Mouse (Mus musculus): Measurements from ENCODE around the gene Vps45. TPM values are rescaled to one million over a fixed set of nuclear protein-coding genes. Genes with fewer than 3 reads are reported as not detected.
A peak's percentile ranks its signal among the peaks of the same experiment; 100 is the strongest.
"Not testable (repeated sequence)": the region's sequence is repeated elsewhere in the genome, so short reads cannot be mapped to it uniquely, and the experiment has no call there.

Gene Vps45
- total RNA-seq, 2 experiments from 2014 or later = 19.6 to 19.8 TPM

- DNase-seq (ENCODE audit: low spot score) = no peak
Observed at GRCm38 (mm10) chr3:96078711-96079110, 20.4 kb upstream of the Vps45 start.

DNA sequence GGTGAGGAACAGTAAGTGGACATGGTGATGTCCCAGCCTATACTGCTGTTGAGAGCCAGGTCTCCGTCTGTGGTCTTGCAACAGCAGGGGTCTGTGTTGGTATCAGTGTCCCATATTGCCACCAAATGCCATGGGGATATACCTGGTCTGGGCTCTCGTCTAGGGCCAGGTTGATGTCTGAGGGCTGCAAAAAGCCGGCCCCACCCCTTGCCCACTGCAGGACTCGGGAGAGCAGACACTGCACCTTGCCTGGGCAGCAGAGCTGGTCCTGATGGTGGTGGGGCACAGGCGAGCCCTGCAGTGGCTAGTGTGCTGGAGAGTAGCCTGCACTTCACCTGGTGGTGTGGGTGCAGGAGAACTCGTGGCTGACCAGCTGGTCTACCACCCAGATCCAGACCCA lies 19.8 kb upstream of the Vps45 start:
- no peak for DNase-seq (ENCODE audit: low spot score)

DNA sequence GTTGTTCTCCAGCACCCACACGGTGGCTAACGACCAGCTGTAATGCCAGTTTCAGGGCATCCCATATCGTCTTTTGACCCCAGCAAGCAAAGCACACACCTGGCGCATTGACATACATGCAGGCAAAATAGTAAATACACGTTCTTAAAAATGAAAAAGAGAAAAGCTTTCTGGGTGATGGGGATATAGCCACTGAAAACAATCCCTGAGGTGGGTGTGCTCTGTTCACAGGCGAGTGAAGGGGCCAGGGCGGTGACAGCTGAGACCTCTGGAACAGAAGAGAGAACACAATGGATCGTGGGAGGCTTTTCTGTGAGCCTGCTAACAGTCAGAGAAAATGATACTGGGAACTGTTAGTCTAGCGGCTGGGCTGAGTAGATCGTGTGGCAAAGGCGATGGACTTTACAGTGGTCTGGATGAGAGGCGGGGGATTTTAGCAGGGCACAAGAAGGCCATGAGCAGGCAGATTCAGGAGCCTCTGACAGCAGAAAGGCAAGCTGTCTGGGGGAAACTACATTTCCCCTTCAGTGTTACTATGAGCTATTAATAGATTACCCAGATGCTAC lies 14.7 kb upstream of the Vps45 start:
- DNase-seq (ENCODE audit: low spot score) = no peak

- no peak for DNase-seq (ENCODE audit: low spot score)
Observed at GRCm38 (mm10) chr3:96070241-96070640, 12.0 kb upstream of the Vps45 start.

DNA sequence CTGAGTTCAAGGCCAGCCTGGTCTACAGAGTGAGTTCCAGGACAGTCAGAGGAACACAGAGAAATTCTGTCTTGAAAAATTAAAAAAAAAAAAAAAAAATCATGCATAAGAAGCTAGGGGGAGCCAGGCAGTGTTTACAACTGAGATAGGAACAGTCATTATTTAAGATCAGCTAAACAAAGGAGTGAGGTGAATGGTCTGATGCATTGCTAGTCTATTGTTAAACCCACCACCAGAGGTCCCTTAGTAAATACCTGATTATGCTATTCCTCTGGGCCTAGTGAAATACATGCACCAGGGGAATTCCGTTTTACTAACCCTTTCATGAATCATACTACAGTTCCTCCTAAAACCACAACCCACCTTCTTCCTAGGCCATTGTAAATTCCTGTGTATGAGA lies 11.3 kb upstream of the Vps45 start:
- no peak for DNase-seq (ENCODE audit: low spot score)

DNA sequence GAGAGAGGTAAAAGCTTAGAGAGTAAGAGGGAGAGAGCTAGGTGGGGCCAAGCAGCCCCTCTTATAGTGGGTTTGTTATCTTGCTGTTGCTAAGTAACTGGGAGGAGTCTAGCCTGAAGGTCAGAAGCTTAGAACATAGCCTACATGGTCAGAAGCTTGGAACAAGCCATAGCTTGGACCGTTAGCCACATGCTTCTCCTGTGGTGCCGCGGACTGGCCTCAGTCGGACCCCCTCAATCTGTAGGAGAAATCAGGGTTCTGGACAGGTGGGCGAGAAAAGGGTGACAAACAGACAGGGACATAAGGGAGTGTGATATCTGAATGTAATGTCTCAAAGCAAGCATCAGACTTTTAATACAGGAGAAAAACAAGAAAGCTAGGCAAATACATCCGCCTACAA lies 10.8 kb upstream of the Vps45 start:
- DNase-seq (ENCODE audit: low spot score) = no peak

- DNase-seq (ENCODE audit: low spot score) = no peak
Observed at GRCm38 (mm10) chr3:96066741-96067140, 8.5 kb upstream of the Vps45 start.

- peak; percentile 85 for DNase-seq (ENCODE audit: low spot score)
Observed at GRCm38 (mm10) chr3:96065754-96066375, 7.6 kb upstream of the Vps45 start.

DNA sequence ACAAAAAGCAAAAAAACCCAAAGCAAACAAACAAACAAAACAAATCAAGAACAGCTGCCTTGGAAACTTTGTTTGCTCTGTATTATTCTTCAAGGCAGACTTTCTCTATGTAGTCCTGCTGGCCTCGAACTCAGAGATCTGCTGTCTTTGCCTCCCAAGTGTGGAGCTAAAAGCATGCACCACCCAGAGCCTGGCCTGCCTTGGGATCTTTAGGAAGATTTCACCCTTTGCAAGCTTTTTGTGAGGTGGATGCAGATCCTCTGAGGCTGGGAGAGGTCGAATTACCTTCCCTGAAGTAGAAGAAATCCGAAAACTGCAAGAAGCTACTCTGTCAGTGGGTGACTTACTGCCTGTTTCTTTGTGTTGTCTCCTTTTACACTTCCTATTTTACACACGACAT lies 6.9 kb upstream of the Vps45 start:
- DNase-seq (ENCODE audit: low spot score) = no peak

- no peak for DNase-seq (ENCODE audit: low spot score)
Observed at GRCm38 (mm10) chr3:96064217-96064616, 6.0 kb upstream of the Vps45 start.

DNA sequence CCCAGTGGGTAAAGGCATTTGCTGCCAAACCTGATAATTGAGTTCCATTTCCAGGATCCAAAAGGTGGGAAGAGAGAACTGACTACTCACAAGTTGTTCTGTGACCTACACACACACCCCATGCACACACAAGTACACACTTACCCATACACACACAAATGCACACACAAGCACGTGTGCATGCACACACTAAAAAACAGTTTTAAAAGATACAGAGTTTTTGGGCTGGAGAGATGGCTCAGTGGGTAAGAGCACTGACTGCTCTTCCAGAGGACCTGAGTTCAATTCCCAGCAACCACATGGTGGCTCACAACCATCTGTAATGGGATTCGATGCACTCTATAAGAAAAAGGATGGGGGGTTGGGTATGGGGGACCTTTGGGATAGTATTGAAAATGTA lies 5.0 kb upstream of the Vps45 start:
- no peak for DNase-seq (ENCODE audit: low spot score)

DNA sequence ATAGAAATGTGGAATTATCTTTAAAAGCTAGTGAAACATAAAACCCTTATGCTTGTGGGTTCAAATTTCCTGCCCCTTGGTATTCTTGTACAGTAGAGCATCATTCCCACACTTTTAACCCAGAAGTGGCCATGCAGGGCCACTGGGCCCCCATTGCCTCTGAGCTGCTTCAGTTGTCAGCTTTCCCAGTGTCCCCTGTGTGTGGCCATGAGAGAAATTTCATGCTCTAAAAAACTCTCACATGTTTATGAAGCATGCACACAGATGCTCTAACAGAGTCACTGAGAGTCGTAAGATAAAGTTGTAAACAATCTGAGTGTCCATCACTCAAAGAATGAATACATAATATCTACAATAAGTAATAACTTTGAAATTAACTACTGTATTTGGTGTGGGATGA lies 1.9 kb upstream of the Vps45 start:
- DNase-seq (ENCODE audit: low spot score) = no peak

- DNase-seq (ENCODE audit: low spot score) = peak; percentile 88
Observed at GRCm38 (mm10) chr3:96057747-96058204, 490 bp downstream of the Vps45 start.

GRCm38 (mm10) chr3:96056031-96056430 lies 2.2 kb downstream of the Vps45 start:
- no peak for DNase-seq (ENCODE audit: low spot score)

- no peak for DNase-seq (ENCODE audit: low spot score)
Observed at GRCm38 (mm10) chr3:96055294-96055693, 3.0 kb downstream of the Vps45 start.

DNA sequence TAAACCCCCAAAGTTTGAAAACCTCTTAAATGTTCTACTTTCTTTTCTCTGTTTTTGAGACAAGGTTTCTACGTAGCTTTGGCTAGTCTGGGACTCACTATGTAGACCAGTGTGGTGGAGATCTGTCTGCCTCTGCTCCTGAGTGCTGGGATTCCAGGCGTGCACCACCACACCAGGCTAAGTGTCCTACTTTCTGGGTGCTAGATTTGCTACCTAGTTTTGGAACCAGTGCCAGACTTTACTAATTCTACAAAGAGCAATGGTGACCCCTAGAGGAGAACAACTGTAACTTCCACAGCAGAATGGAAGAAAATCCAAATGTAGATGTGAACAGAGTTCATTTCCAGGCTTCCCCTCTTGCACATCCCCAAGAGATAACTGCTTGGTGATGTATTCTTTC lies 6.4 kb downstream of the Vps45 start:
- DNase-seq (ENCODE audit: low spot score) = peak; percentile 51

DNA sequence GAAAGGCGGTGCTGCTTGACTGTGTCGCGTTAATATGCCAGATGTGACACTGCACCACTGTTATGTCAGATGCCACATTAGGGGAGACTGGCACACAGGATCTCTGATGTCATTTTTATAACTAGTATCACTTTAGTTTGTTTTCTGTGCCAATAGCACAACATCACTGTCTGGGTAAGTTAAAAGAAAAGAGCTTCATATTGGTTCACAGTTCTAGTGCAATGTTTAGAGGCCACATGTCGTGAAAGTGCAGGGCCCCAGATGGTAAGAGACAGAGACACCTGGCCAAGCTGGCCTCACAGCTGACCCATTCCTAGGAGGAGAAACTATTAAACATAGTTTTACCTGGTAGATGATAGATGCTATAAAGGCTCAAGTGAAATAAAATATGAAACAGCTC lies 7.1 kb downstream of the Vps45 start:
- no peak for DNase-seq (ENCODE audit: low spot score)

DNA sequence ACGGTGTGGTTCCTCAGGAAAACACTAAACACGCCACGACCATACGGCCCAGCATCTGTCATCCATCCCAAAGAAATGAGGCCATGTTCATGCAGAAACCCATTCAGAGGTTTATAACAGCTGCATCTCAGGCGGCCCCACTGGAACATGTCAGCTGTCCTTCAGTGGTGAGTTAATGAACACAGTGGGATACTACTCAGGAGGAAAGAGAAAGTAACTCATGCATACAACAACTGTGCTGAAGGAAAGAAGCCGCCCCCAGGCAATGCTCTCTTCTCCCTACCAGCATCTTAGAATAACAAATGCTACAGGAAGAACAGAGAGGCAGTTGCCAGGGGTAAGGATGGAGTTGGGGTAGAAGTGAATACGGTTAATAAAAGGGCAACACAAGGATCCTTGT lies 7.5 kb downstream of the Vps45 start:
- no peak for DNase-seq (ENCODE audit: low spot score)

DNA sequence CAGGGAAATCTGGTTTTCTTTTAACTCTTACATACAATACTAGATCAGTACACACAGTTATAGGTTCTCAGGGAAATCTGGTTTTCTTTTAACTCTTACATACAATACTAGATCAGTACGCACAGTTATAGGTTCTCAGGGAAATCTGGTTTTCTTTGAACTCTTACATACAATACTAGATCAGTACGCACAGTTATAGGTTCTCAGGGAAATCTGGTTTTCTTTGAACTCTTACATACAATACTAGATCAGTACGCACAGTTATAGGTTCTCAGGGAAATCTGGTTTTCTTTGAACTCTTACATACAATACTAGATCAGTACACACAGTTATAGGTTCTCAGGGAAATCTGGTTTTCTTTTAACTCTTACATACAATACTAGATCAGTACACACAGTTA lies 13.7 kb downstream of the Vps45 start:
- DNase-seq (ENCODE audit: low spot score) = not testable (repeated sequence)

- no peak for DNase-seq (ENCODE audit: low spot score)
Observed at GRCm38 (mm10) chr3:96043104-96043503, 15.2 kb downstream of the Vps45 start.

DNA sequence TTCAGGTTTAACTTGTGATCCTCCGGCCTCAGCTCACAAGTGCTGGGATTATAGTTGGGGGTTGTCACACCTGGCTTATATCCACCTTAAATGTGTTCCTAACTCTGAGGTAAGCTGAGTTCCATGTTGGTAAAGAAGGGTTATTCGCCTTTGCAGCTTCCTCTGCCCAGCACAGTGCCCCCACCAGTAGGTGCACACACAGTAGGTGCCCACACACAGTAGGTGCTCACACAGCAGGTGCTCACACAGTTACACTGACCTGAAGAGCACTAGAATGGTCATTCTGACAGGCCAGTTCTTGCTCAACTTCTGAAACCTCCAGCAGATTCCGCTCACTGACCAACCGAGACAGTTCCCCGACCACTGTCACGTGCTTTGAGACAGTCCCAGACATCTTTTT lies 17.2 kb downstream of the Vps45 start:
- DNase-seq (ENCODE audit: low spot score) = no peak

- DNase-seq (ENCODE audit: low spot score) = no peak
Observed at GRCm38 (mm10) chr3:96040663-96041006, 17.6 kb downstream of the Vps45 start.

- no peak for DNase-seq (ENCODE audit: low spot score)
Observed at GRCm38 (mm10) chr3:96039857-96040662, 18.2 kb downstream of the Vps45 start.

All from gastrocnemius, adult 18-20 months (tissue).